Mouse (Mus musculus): ENCODE data around the gene Nat8f2.
"Not testable (repeated sequence)": the region's sequence is repeated elsewhere in the genome, so short reads cannot be mapped to it uniquely, and the experiment has no call there.

DNA sequence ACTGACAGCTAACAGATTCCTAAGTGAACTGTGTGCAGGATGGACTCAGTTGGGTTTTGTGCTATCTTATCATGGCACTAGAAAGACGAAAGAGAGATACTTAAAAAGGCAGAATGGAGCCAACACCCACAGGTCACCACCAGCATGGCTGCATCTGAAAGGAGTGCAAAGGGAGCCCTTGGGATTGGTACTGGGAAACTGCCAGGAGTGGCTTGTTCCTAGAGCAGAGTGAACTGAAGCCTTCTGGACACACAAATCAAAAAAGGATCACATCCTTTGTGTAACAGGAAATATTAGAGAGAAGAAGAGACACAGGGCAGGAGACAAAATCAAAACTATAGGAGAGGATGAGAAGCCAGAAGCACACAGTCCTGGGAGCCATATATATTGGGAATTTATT lies 2.0 kb downstream of the Nat8f2 start:
- TF ChIP-seq POLR2A (IDR thresholded peaks at IDR 0.05; ENCODE audit: control insufficient read depth, extremely low read depth, insufficient read depth, low read length, poor library complexity); CTCF (IDR thresholded peaks at IDR 0.05; ENCODE audit: borderline replicate concordance, control insufficient read depth, extremely low read depth, insufficient read depth, low read length, poor library complexity): not testable (repeated sequence)
